Mouse (Mus musculus) intestine, embryonic 15.5 days (tissue): ENCODE measurements around the gene Ppm1l. TPM values are rescaled to one million over a fixed set of nuclear protein-coding genes. Genes with fewer than 3 reads are reported as not detected.

Experiments
- ATAC-seq: fragments of 200-750 bp; cut with Nextera tagmentation; 2 replicates; pipeline ENCODE4 v1.8.0; 2017; ENCODE audit warnings: moderate TSS enrichment, moderate library complexity
- H3K27ac ChIP-seq: fragments of 300-500 bp; sonication (generic); 2 replicates; pipeline ENCODE4 v1.5.1; 2015; ENCODE audit warnings: mild to moderate bottlenecking, inconsistent platforms
- H3K27me3 ChIP-seq: fragments of 300-500 bp; sonication (generic); replicated peaks from 2 replicates; pipeline ENCODE4 v1.6.1; 2015; ENCODE audit warnings: inconsistent platforms
- H3K36me3 ChIP-seq: fragments of 300-500 bp; sonication (generic); 2 replicates; pipeline ENCODE4 v1.6.1; 2015; ENCODE audit warnings: inconsistent platforms
- H3K4me1 ChIP-seq: fragments of 300-500 bp; sonication (generic); replicated peaks from 2 replicates; pipeline ENCODE4 v1.6.1; 2015; ENCODE audit warnings: inconsistent platforms
- H3K4me2 ChIP-seq: fragments of 300-500 bp; sonication (generic); replicated peaks from 2 replicates; pipeline ENCODE4 v1.6.1; 2015; ENCODE audit warnings: mild to moderate bottlenecking, inconsistent platforms
- H3K4me3 ChIP-seq: fragments of 300-500 bp; sonication (generic); replicated peaks from 2 replicates; pipeline ENCODE4 v1.5.1; 2015; ENCODE audit warnings: inconsistent platforms
- H3K9ac ChIP-seq: fragments of 300-500 bp; sonication (generic); 2 replicates; pipeline ENCODE4 v1.6.1; 2015; ENCODE audit warnings: inconsistent platforms
- H3K9me3 ChIP-seq: fragments of 300-500 bp; sonication (generic); 2 replicates; pipeline ENCODE4 v1.6.1; 2016; ENCODE audit warnings: inconsistent platforms
- WGBS: fragments of 180-500 bp; shearing (Covaris S2); methylation state at CpG from one replicate; pipeline ENCODE4 v1.1.7; 2015; 5-methylcytosine and 5-hydroxymethylcytosine counted together
- polyA plus RNA-seq: library from polyadenylated mRNA; unstranded; fragments of >200 nt; fragmentation: Nextera tagmentation; extraction: Ambion mirVana; gene quantifications from 2 replicates; pipeline ENCODE4 v1.2.1, GENCODE M21; 2015

The Ppm1l gene
- polyA plus RNA-seq, 1 experiment from 2014 or later: 5.8 TPM

GRCm38 (mm10) chr3:69607468-69607867 lies 290.8 kb downstream of the Ppm1l start:
- no peaks in the 10 kb centered on the region for H3K27me3 ChIP-seq
- H3K36me3 ChIP-seq: no peaks in the 10 kb centered on the region
- H3K27ac ChIP-seq: no peak overlapping the region

DNA sequence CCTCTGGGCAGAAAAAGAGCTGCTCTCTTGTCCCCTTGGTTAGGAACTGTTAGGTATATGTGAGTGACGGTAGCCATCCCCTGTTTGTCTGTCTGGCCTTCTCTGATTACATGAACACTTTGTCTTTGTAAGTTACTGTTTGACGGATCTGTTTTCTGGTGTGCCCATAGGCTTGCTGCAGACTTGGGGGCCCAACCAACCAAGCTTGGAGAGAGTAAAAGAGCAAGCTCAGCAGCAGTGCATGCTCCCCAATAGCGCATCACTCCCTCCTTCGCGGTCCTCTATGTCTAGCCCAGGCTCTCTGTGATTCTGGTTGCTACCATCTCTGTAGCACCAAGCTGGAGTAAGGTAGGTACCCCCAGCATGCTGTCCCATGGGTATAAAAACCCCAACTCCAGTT lies 291.2 kb downstream of the Ppm1l start:
- no peaks in the 10 kb centered on the region; the same call in 1 of the 2 replicates for H3K9me3 ChIP-seq
- no peaks in the 10 kb centered on the region for H3K36me3 ChIP-seq
- H3K4me1 ChIP-seq: no peaks in the 10 kb centered on the region
- no peak overlapping the region for H3K9ac ChIP-seq
- no peak overlapping the region for H3K4me2 ChIP-seq
- WGBS: 89% methylated on average over 5 of the region's 5 CpGs
- H3K27ac ChIP-seq: no peak overlapping the region
- no peak overlapping the region for H3K4me3 ChIP-seq
- ATAC-seq: no peak
- no peaks in the 10 kb centered on the region for H3K27me3 ChIP-seq

More at GRCm38 (mm10) chr3:69607468-69607867, 290.8 kb downstream of the Ppm1l start:
- WGBS: 22% methylated on average over 1 of the region's 1 CpGs
- H3K4me3 ChIP-seq: no peak overlapping the region
- H3K4me1 ChIP-seq: no peaks in the 10 kb centered on the region
- no peak overlapping the region for H3K9ac ChIP-seq
- H3K4me2 ChIP-seq: no peak overlapping the region
- no peak for ATAC-seq
- no peaks in the 10 kb centered on the region for H3K9me3 ChIP-seq

Other genes starting within 250 kb of the Ppm1l start
- gene Kpna4, start 189.7 kb upstream of the Ppm1l start, polyA plus RNA-seq: 26.7 and 29.5 TPM in 2 replicates
- 1.9 and 3.0 TPM in 2 replicates for gene Arl14, start 94.4 kb upstream of the Ppm1l start, polyA plus RNA-seq